Mouse (Mus musculus): ENCODE measurements at regions not wholly inside any gene's neighbourhood (a gene's known extent, or its start where the extent isn't known, plus 50 kb on each side); places are given as distances from the start of the nearest gene placed in this dataset.

DNA sequence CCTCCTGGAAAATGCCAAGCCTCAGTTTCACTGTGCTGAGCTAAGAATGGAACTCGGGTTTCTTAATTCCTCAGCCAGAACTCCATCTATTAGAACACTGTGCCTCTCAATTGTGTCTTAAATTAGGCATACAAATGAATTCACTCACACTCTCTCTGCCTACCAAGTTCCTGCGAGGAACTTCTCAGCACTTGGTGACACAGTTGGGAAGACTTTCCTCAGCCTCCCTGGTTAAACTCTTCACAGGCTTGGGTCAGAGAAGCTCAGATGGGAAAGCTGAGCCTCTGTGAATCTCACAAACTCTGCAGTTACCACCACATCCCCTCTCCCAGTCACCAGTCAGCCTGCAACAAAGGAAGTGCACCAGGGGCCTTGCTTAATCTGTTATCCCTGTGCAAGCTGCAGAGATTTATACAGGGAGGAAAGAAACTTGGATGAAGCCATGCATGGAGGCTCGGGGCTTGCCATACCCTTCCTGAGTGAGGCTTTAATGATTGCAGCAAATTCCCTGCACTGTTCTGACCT, 188.9 kb upstream of the Cnr1 start:
- no peak overlapping the region for H3K27ac ChIP-seq (ENCODE audit: insufficient read depth, low read depth, low read length, poor library complexity, severe bottlenecking)

DNA sequence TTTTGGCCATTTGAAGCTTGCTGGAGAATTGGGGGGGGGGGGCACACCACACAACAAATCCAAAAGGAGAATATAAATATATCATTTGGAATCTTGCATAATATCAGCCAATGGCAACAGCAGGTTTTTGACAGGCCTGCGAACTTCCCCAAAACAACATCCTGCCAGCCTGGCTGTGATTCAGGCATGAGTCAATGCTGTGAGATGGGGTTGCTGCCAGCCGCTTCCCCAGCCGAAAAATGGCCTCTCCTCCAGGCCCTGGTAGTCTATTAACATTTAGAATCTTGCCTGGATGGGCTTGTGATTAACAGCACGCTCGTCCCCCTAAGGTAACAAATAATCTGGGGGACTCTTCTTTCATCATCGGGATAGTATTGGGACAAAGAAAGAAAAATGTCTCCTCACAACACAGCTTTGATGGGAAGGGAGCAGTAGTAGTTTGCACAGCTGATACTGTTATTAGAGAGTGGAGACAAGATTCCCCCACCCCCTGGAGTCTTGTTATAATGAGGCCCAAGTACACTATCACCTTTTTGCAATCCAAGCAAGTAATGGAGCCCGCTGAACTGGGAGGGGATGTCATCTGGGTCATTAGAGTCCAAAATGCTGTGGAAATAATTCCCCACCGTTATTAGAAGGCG, 188.2 kb upstream of the Cnr1 start:
- TF ChIP-seq ZNF384 (IDR thresholded peaks at IDR 0.05; ENCODE audit: low read depth, low read length) (no peak), ZC3H11A (IDR thresholded peaks at IDR 0.05; ENCODE audit: borderline replicate concordance, low read depth, low read length) (no peak), HCFC1 (IDR thresholded peaks at IDR 0.05; ENCODE audit: borderline replicate concordance, insufficient read depth, low read length) (no peak), CHD2 (IDR thresholded peaks at IDR 0.05; ENCODE audit: low read depth, low read length) (no peak), MAFK (IDR thresholded peaks at IDR 0.05; ENCODE audit: insufficient read depth, low read depth, low read length) (no peak)
- no peak overlapping the region for H3K9ac ChIP-seq (ENCODE audit: insufficient read depth, low read depth, low read length, poor library complexity, severe bottlenecking)
- no peak for DNase-seq (ENCODE audit: low read depth, low spot score)
- H3K9me3 ChIP-seq (ENCODE audit: control insufficient read depth, insufficient read depth, low read depth, low read length): no peaks in the 10 kb centered on the region
- no peaks in the 10 kb centered on the region for H3K36me3 ChIP-seq (ENCODE audit: control insufficient read depth, insufficient read depth, low read length, poor library complexity, severe bottlenecking)
- no peak overlapping the region for H3K27ac ChIP-seq (ENCODE audit: insufficient read depth, low read depth, low read length, poor library complexity, severe bottlenecking)
- no peaks in the 10 kb centered on the region for H3K4me1 ChIP-seq (ENCODE audit: control insufficient read depth in 2 of 2, insufficient read depth in 2 of 2, low read length in 2 of 2, poor library complexity in 1 of 2)
- in situ Hi-C loops (cut with MboI; ENCODE audit: low sequenced_read_pairs in 2 of 2, unreplicated experiment in 2 of 2): no loop called here
- H3K4me3 ChIP-seq (ENCODE audit: insufficient read depth in 1 of 2, low read depth in 1 of 2, low read length in 2 of 2, poor library complexity in 1 of 2, severe bottlenecking in 1 of 2): no peak overlapping the region

More for the DNA sequence above, 188.9 kb upstream of the Cnr1 start:
- Histone ChIP-seq H3K9ac (ENCODE audit: insufficient read depth, low read depth, low read length, poor library complexity, severe bottlenecking) (no peak overlapping the region), H3K36me3 (ENCODE audit: control insufficient read depth, insufficient read depth, low read length, poor library complexity, severe bottlenecking) (no peaks in the 10 kb centered on the region), H3K4me3 (ENCODE audit: insufficient read depth in 1 of 2, low read depth in 1 of 2, low read length in 2 of 2, poor library complexity in 1 of 2, severe bottlenecking in 1 of 2) (no peak overlapping the region), H3K9me3 (ENCODE audit: control insufficient read depth, insufficient read depth, low read depth, low read length) (no peaks in the 10 kb centered on the region), H3K4me1 (ENCODE audit: control insufficient read depth in 2 of 2, insufficient read depth in 2 of 2, low read length in 2 of 2, poor library complexity in 1 of 2) (no peaks in the 10 kb centered on the region)
- in situ Hi-C loops (cut with MboI; ENCODE audit: low sequenced_read_pairs in 2 of 2, unreplicated experiment in 2 of 2): no loop called here
- TF ChIP-seq HCFC1 (IDR thresholded peaks at IDR 0.05; ENCODE audit: borderline replicate concordance, insufficient read depth, low read length) (no peak), CHD2 (IDR thresholded peaks at IDR 0.05; ENCODE audit: low read depth, low read length) (no peak), MAFK (IDR thresholded peaks at IDR 0.05; ENCODE audit: insufficient read depth, low read depth, low read length) (no peak), ZC3H11A (IDR thresholded peaks at IDR 0.05; ENCODE audit: borderline replicate concordance, low read depth, low read length) (no peak), ZNF384 (IDR thresholded peaks at IDR 0.05; ENCODE audit: low read depth, low read length) (no peak)
- no peak for DNase-seq (ENCODE audit: low read depth, low spot score)

DNA sequence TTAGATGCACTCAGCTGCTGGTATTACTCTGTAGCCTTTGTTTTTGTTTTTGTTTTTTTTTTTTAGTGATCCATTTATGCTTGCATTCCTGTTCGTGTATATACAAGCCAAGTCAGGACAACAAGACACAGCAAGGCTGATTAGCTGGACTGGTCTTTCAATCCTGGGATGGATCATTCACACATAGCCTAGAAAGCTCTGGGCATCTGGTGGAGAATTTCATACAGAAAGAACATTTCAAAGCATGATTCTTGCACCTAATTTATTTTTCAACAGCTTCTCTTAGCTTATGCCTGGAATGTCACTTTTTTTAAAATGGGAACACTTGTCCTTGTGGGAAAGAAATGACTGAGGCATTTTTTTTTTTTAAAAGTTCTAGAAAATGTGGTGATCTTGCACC, 187.1 kb upstream of the Cnr1 start:
- DNase-seq (ENCODE audit: low read depth, low spot score): no peak
- no peak for TF ChIP-seq MAFK (IDR thresholded peaks at IDR 0.05; ENCODE audit: insufficient read depth, low read depth, low read length)
- TF ChIP-seq ZC3H11A (IDR thresholded peaks at IDR 0.05; ENCODE audit: borderline replicate concordance, low read depth, low read length): no peak
- TF ChIP-seq CHD2 (IDR thresholded peaks at IDR 0.05; ENCODE audit: low read depth, low read length): no peak
- no peak for TF ChIP-seq ZNF384 (IDR thresholded peaks at IDR 0.05; ENCODE audit: low read depth, low read length)
- no peak for TF ChIP-seq HCFC1 (IDR thresholded peaks at IDR 0.05; ENCODE audit: borderline replicate concordance, insufficient read depth, low read length)
- in situ Hi-C loops (cut with MboI; ENCODE audit: low sequenced_read_pairs in 2 of 2, unreplicated experiment in 2 of 2): no loop called here
- H3K4me1 ChIP-seq (ENCODE audit: control insufficient read depth in 2 of 2, insufficient read depth in 2 of 2, low read length in 2 of 2, poor library complexity in 1 of 2): no peaks in the 10 kb centered on the region
- no peak overlapping the region for H3K4me3 ChIP-seq (ENCODE audit: insufficient read depth in 1 of 2, low read depth in 1 of 2, low read length in 2 of 2, poor library complexity in 1 of 2, severe bottlenecking in 1 of 2)
- H3K9me3 ChIP-seq (ENCODE audit: control insufficient read depth, insufficient read depth, low read depth, low read length): no peaks in the 10 kb centered on the region
- no peak overlapping the region for H3K27ac ChIP-seq (ENCODE audit: insufficient read depth, low read depth, low read length, poor library complexity, severe bottlenecking)
- H3K36me3 ChIP-seq (ENCODE audit: control insufficient read depth, insufficient read depth, low read length, poor library complexity, severe bottlenecking): no peaks in the 10 kb centered on the region
- H3K9ac ChIP-seq (ENCODE audit: insufficient read depth, low read depth, low read length, poor library complexity, severe bottlenecking): no peak overlapping the region

- in situ Hi-C loops (cut with MboI; ENCODE audit: low sequenced_read_pairs in 2 of 2, unreplicated experiment in 2 of 2): no loop called here
- Histone ChIP-seq H3K27ac (ENCODE audit: insufficient read depth, low read depth, low read length, poor library complexity, severe bottlenecking) (no peak overlapping the region), H3K9ac (ENCODE audit: insufficient read depth, low read depth, low read length, poor library complexity, severe bottlenecking) (no peak overlapping the region), H3K4me3 (ENCODE audit: insufficient read depth in 1 of 2, low read depth in 1 of 2, low read length in 2 of 2, poor library complexity in 1 of 2, severe bottlenecking in 1 of 2) (no peak overlapping the region), H3K4me1 (ENCODE audit: control insufficient read depth in 2 of 2, insufficient read depth in 2 of 2, low read length in 2 of 2, poor library complexity in 1 of 2) (no peaks in the 10 kb centered on the region), H3K9me3 (ENCODE audit: control insufficient read depth, insufficient read depth, low read depth, low read length) (no peaks in the 10 kb centered on the region), H3K36me3 (ENCODE audit: control insufficient read depth, insufficient read depth, low read length, poor library complexity, severe bottlenecking) (no peaks in the 10 kb centered on the region)
- DNase-seq (ENCODE audit: low read depth, low spot score): no peak
- TF ChIP-seq ZNF384 (IDR thresholded peaks at IDR 0.05; ENCODE audit: low read depth, low read length): no peak
- TF ChIP-seq CHD2 (IDR thresholded peaks at IDR 0.05; ENCODE audit: low read depth, low read length): no peak
- TF ChIP-seq HCFC1 (IDR thresholded peaks at IDR 0.05; ENCODE audit: borderline replicate concordance, insufficient read depth, low read length): no peak
- TF ChIP-seq ZC3H11A (IDR thresholded peaks at IDR 0.05; ENCODE audit: borderline replicate concordance, low read depth, low read length): no peak
- no peak for TF ChIP-seq MAFK (IDR thresholded peaks at IDR 0.05; ENCODE audit: insufficient read depth, low read depth, low read length)
Observed at GRCm38 (mm10) chr4:33737859-33738417, 186.5 kb upstream of the Cnr1 start.

Data from ES-E14 (cell line).